Mouse (Mus musculus): ENCODE measurements around the gene Xdh.

Xdh gene

DNA sequence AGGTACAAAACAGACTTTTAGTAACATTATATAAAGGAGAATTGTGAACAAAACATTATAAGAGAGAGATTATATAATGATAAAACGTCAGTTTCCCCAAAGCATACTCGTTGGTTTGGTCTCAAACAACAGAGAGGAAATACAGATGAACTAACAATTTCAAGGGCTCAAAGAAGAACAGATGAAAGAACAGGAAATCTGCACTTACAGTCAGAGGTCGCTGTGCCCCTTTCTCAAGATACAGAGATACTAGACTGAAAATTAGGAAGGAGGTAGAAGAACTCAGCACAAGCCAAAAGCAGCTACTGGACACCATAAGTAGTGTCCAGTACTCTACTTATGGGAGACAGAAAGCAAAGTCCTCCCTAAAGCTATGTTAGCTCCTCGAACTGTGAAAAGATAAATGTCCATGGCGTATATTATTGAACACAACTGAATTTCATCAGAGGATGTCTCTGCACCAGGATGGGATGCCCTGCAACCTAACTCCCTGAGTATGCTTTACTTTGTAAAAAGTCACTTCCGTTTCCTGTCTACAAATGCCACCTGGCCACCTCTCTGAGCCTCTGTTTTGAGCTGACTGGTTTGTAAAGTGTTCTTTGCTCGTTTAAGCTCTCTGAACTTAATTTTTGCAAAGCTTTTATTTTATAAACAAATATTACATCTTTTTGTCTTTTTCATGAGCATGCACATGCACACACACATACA, 44.8 kb downstream of the Xdh start:
- no peaks in the 10 kb centered on the region for H3K36me3 ChIP-seq (ENCODE audit: insufficient read depth, low read length)
- H3K27me3 ChIP-seq (ENCODE audit: insufficient read depth, low read length) = no peaks in the 10 kb centered on the region
- H3K4me3 ChIP-seq (replicated peaks; ENCODE audit: low read length) = no peak overlapping the region
- H3K9me3 ChIP-seq (ENCODE audit: low read length) = peaks cover 5% of the 10 kb centered on the region
- no peak for TF ChIP-seq POU5F1 (IDR thresholded peaks at IDR 0.05; ENCODE audit: borderline replicate concordance, low read length)
- TF ChIP-seq CTCF (conservative IDR thresholded peaks at IDR 0.05; ENCODE audit: low read length) = no peak
- TF ChIP-seq NANOG (IDR thresholded peaks at IDR 0.05; ENCODE audit: borderline replicate concordance, low read length) = no peak
- no peaks in the 10 kb centered on the region for H3K4me1 ChIP-seq (replicated peaks; ENCODE audit: low read depth, low read length)

GRCm38 (mm10) chr17:73903121-73903520, 46.9 kb downstream of the Xdh start:
- H3K27me3 ChIP-seq (ENCODE audit: insufficient read depth, low read length) = no peaks in the 10 kb centered on the region
- H3K4me1 ChIP-seq (replicated peaks; ENCODE audit: low read depth, low read length) = no peaks in the 10 kb centered on the region
- TF ChIP-seq CTCF (conservative IDR thresholded peaks at IDR 0.05; ENCODE audit: low read length) = no peak
- no peaks in the 10 kb centered on the region for H3K36me3 ChIP-seq (ENCODE audit: insufficient read depth, low read length)
- H3K4me3 ChIP-seq (replicated peaks; ENCODE audit: low read length) = no peak overlapping the region
- peaks cover 11% of the 10 kb centered on the region for H3K9me3 ChIP-seq (ENCODE audit: low read length)

- TF ChIP-seq NANOG (IDR thresholded peaks at IDR 0.05; ENCODE audit: borderline replicate concordance, low read length) (no peak), CTCF (conservative IDR thresholded peaks at IDR 0.05; ENCODE audit: low read length) (no peak), POU5F1 (IDR thresholded peaks at IDR 0.05; ENCODE audit: borderline replicate concordance, low read length) (no peak)
- H3K27me3 ChIP-seq (ENCODE audit: insufficient read depth, low read length) = no peaks in the 10 kb centered on the region
- H3K4me1 ChIP-seq (replicated peaks; ENCODE audit: low read depth, low read length) = no peaks in the 10 kb centered on the region
- H3K9me3 ChIP-seq (ENCODE audit: low read length) = peaks cover 11% of the 10 kb centered on the region
- no peaks in the 10 kb centered on the region for H3K36me3 ChIP-seq (ENCODE audit: insufficient read depth, low read length)
- no peak overlapping the region for H3K4me3 ChIP-seq (replicated peaks; ENCODE audit: low read length)
Measured at GRCm38 (mm10) chr17:73902234-73902636, 47.8 kb downstream of the Xdh start.

GRCm38 (mm10) chr17:73894399-73894798, 55.6 kb downstream of the Xdh start:
- TF ChIP-seq CTCF (conservative IDR thresholded peaks at IDR 0.05; ENCODE audit: low read length) (no peak), NANOG (IDR thresholded peaks at IDR 0.05; ENCODE audit: borderline replicate concordance, low read length) (no peak), POU5F1 (IDR thresholded peaks at IDR 0.05; ENCODE audit: borderline replicate concordance, low read length) (no peak)
- no peaks in the 10 kb centered on the region for H3K4me1 ChIP-seq (replicated peaks; ENCODE audit: low read depth, low read length)
- no peaks in the 10 kb centered on the region for H3K36me3 ChIP-seq (ENCODE audit: insufficient read depth, low read length)
- 0 out of 2 replicates have a peak, but pooled peaks cover 3% of the 10 kb centered on the region for H3K27me3 ChIP-seq (ENCODE audit: insufficient read depth, low read length)
- H3K9me3 ChIP-seq (ENCODE audit: low read length) = no peaks in the 10 kb centered on the region
- no peak overlapping the region for H3K4me3 ChIP-seq (replicated peaks; ENCODE audit: low read length)

GRCm38 (mm10) chr17:73893822-73894221, 56.2 kb downstream of the Xdh start:
- no peak for TF ChIP-seq CTCF (conservative IDR thresholded peaks at IDR 0.05; ENCODE audit: low read length)
- no peak for TF ChIP-seq POU5F1 (IDR thresholded peaks at IDR 0.05; ENCODE audit: borderline replicate concordance, low read length)
- TF ChIP-seq NANOG (IDR thresholded peaks at IDR 0.05; ENCODE audit: borderline replicate concordance, low read length) = no peak
- Histone ChIP-seq H3K27me3 (ENCODE audit: insufficient read depth, low read length) (0 out of 2 replicates have a peak, but pooled peaks cover 3% of the 10 kb centered on the region), H3K9me3 (ENCODE audit: low read length) (no peaks in the 10 kb centered on the region), H3K4me3 (replicated peaks; ENCODE audit: low read length) (no peak overlapping the region), H3K4me1 (replicated peaks; ENCODE audit: low read depth, low read length) (no peaks in the 10 kb centered on the region), H3K36me3 (ENCODE audit: insufficient read depth, low read length) (no peaks in the 10 kb centered on the region)

DNA sequence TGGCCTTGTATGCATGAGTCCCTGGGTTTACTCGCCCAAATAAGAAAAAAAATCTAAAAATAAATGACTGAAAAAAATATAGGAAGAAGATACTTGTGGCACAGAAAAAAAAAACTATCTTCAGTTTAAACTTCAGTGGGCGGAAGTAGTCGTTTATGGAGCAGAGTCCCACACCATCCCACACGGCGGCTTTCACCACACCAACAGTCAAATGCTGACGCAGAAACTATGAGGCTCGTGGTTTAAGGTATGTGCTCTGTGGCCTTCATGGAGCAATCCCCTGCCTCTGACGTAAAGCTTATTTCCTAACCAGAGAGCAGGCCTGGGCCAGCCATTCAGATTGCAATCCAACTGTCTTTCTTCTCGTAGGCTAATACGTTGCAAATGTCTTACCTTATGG, 56.8 kb downstream of the Xdh start:
- TF ChIP-seq CTCF (conservative IDR thresholded peaks at IDR 0.05; ENCODE audit: low read length) = no peak
- TF ChIP-seq POU5F1 (IDR thresholded peaks at IDR 0.05; ENCODE audit: borderline replicate concordance, low read length) = no peak
- no peak for TF ChIP-seq NANOG (IDR thresholded peaks at IDR 0.05; ENCODE audit: borderline replicate concordance, low read length)
- H3K36me3 ChIP-seq (ENCODE audit: insufficient read depth, low read length) = no peaks in the 10 kb centered on the region

GRCm38 (mm10) chr17:73891590-73891989, 58.4 kb downstream of the Xdh start:
- Histone ChIP-seq H3K4me1 (replicated peaks; ENCODE audit: low read depth, low read length) (no peaks in the 10 kb centered on the region), H3K4me3 (replicated peaks; ENCODE audit: low read length) (no peak overlapping the region), H3K27me3 (ENCODE audit: insufficient read depth, low read length) (0 out of 2 replicates have a peak, but pooled peaks cover 3% of the 10 kb centered on the region), H3K9me3 (ENCODE audit: low read length) (no peaks in the 10 kb centered on the region), H3K36me3 (ENCODE audit: insufficient read depth, low read length) (no peaks in the 10 kb centered on the region)
- TF ChIP-seq NANOG (IDR thresholded peaks at IDR 0.05; ENCODE audit: borderline replicate concordance, low read length) (no peak), CTCF (conservative IDR thresholded peaks at IDR 0.05; ENCODE audit: low read length) (no peak), POU5F1 (IDR thresholded peaks at IDR 0.05; ENCODE audit: borderline replicate concordance, low read length) (no peak)

More for the DNA sequence above, 56.8 kb downstream of the Xdh start:
- Histone ChIP-seq H3K4me3 (replicated peaks; ENCODE audit: low read length) (no peak overlapping the region), H3K27me3 (ENCODE audit: insufficient read depth, low read length) (0 out of 2 replicates have a peak, but pooled peaks cover 3% of the 10 kb centered on the region), H3K9me3 (ENCODE audit: low read length) (no peaks in the 10 kb centered on the region), H3K4me1 (replicated peaks; ENCODE audit: low read depth, low read length) (no peaks in the 10 kb centered on the region)

- Histone ChIP-seq H3K4me1 (replicated peaks; ENCODE audit: low read depth, low read length) (no peaks in the 10 kb centered on the region), H3K27me3 (ENCODE audit: insufficient read depth, low read length) (0 out of 2 replicates have a peak, but pooled peaks cover 5% of the 10 kb centered on the region), H3K9me3 (ENCODE audit: low read length) (no peaks in the 10 kb centered on the region), H3K4me3 (replicated peaks; ENCODE audit: low read length) (no peak overlapping the region), H3K36me3 (ENCODE audit: insufficient read depth, low read length) (no peaks in the 10 kb centered on the region)
- TF ChIP-seq POU5F1 (IDR thresholded peaks at IDR 0.05; ENCODE audit: borderline replicate concordance, low read length) (no peak), CTCF (conservative IDR thresholded peaks at IDR 0.05; ENCODE audit: low read length) (no peak), NANOG (IDR thresholded peaks at IDR 0.05; ENCODE audit: borderline replicate concordance, low read length) (no peak)
Measured at GRCm38 (mm10) chr17:73886071-73886785, 63.8 kb downstream of the Xdh start.
